Mouse (Mus musculus): ENCODE measurements around the gene Adcy1. TPM values are rescaled to one million over a fixed set of nuclear protein-coding genes. Genes with fewer than 3 reads are reported as not detected.

The Adcy1 gene
- total RNA-seq, 2 experiments from 2014 or later: 9.8 to 11.3 TPM

GRCm38 (mm10) chr11:7068479-7069235 lies 5.4 kb downstream of the Adcy1 start:
- no peak for DNase-seq (ENCODE audit: low spot score in 2 of 2)

DNA sequence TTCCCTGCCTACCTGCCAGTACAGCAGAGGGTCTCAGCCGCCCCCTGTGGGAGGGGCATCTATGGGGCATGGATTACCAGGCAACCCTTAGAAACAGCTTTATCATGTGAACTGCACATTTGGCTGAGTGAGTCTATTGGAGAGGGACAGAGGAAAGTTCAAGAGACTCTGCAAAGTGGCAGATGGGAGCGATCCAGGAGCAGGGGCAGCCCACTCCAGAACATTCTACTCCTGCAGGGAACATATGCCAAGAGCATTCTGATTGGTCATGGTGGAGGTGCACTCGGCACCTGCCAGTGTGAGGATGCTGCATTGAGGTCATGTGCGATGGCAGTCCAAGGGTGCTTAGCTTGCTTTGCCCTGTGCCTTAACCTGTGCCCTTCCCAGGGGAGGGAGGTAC lies 6.5 kb downstream of the Adcy1 start:
- DNase-seq (ENCODE audit: low spot score in 2 of 2): no peak

DNA sequence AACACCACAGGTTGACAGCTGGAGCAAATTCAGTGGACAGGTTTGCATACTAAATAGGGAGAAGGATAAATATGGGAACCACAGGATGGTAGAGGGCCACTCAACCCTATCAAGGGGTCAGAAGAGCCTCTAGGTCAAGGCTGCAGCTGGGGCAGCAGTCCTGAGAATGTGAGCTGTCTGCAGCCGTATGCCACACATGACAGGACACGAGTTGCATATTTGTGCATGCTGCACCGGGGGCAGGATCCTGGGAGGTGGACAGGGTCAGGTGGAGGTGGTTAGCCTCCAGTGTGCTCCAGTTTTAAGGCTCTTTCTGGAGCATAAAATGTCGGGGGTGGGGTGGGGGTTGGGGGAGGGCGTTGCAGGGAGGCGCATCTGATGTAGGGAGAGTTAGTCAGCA lies 8.3 kb downstream of the Adcy1 start:
- no peak for DNase-seq (ENCODE audit: low spot score in 2 of 2)

GRCm38 (mm10) chr11:7073556-7073955 lies 10.3 kb downstream of the Adcy1 start:
- DNase-seq (ENCODE audit: low spot score in 2 of 2): no peak

DNA sequence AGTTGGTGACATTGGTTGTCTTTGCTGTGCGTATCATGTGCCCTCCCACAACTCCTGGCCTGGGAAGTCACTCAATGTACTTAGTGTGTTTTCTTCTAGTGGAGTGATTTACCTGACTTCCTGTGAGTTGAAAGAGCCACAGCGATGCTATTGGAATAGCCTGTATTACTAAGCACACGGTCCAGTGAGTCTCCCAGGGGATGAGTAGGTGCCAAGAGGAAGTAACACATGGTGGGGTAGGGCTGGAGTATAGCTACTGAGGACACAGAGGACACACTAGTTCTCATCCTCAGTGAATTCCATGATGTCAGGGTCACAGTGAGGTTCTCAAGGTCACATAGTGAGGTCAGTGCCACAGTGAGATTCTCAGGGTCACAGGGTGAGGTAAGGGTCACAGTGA lies 13.2 kb downstream of the Adcy1 start:
- no peak for DNase-seq (ENCODE audit: low spot score in 2 of 2)

DNA sequence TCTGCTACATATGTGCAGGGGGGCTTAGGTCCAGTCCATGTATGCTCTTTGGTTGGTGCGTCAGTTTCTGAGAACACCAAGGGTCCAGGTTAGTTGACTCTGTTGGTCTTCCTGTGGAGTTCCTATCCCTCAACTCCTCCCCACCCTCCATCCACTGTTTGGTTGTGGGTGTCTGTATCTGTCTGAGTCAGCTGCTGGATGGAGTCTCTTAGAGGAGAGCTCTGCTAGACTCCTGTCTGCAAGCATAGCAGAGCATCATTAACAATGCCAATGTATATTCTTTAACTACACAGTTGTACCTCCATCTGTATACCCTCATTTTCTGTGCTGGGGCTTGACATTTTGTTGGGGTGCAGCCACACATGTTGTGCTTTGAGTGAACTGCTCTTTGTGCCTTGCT lies 18.6 kb downstream of the Adcy1 start:
- no peak for DNase-seq (ENCODE audit: low spot score in 2 of 2)

GRCm38 (mm10) chr11:7083911-7084310 lies 20.6 kb downstream of the Adcy1 start:
- no peak for DNase-seq (ENCODE audit: low spot score in 2 of 2)

GRCm38 (mm10) chr11:7085184-7085583 lies 21.9 kb downstream of the Adcy1 start:
- DNase-seq (ENCODE audit: low spot score in 2 of 2): no peak

DNA sequence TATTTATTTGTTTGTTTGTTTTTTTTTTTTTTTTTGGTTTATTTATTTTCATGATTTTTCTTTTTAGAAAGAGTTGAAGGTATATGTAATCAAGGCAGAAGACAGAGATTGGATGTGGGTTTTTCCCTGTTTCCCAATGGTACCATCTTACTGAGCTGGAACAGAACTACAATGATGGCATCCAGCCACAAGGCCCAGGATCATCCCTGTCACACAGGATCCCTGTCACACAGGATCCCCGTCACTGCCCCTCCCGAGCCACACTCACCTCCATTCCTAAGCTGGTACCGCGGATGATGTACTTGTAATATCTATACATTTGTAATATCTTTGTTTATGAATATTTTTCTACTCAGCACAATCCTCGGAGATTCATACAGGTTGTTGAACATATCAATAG lies 27.8 kb downstream of the Adcy1 start:
- no peak for DNase-seq (ENCODE audit: low spot score in 2 of 2)

- DNase-seq (ENCODE audit: low spot score in 2 of 2): no peak
Measured at GRCm38 (mm10) chr11:7094844-7095243, 31.6 kb downstream of the Adcy1 start.

GRCm38 (mm10) chr11:7101674-7102073 lies 38.4 kb downstream of the Adcy1 start:
- DNase-seq (ENCODE audit: low spot score in 2 of 2): no peak

- DNase-seq (ENCODE audit: low spot score in 2 of 2): no peak
Measured at GRCm38 (mm10) chr11:7102256-7103194, 39.2 kb downstream of the Adcy1 start.

GRCm38 (mm10) chr11:7105337-7105736 lies 42.0 kb downstream of the Adcy1 start:
- DNase-seq (ENCODE audit: low spot score in 2 of 2): no peak

DNA sequence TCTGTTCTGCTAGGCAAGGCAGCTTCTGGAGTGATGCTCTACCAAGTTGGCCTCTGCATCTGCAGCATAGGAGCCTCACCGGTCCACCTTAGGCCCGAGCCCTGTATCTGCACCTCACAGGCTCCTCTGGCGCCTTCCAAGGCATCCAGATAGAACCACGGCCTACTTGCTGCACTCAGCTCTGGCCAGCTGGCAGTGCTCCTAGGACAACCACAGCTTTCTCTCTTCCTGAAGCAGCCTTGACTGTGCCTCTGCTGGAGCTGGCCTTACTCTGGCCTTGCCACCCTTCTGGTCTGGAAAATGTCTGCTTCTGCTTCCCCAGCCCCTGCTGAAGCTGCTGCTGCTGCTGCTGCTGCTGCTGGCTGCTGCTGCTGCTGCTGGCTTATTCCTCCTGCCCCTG lies 45.8 kb downstream of the Adcy1 start:
- no peak for DNase-seq (ENCODE audit: low spot score in 2 of 2)

- DNase-seq (ENCODE audit: low spot score in 2 of 2): no peak
Measured at GRCm38 (mm10) chr11:7113046-7113445, 49.8 kb downstream of the Adcy1 start.

DNA sequence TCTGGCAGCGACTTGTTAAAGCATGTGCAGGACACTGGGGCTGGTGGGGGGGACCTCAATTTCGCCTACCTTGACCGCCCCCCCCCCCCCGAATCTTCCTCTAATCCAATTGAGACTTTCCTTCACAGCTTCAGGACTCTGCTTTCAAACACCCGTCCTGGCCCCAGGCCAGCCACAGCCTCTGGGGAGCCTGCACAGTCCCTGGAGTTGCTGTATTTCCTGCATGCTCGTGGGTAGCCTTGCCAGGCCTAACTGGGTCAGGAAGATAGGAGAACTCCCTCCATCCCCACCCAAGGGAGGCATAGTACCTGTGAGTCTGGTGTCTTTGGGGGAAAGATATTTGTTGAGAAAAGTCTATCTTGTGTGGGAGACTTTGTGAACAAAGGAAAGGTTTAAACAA lies 50.4 kb downstream of the Adcy1 start:
- no peak for DNase-seq (ENCODE audit: low spot score in 2 of 2)

GRCm38 (mm10) chr11:7114312-7114711 lies 51.0 kb downstream of the Adcy1 start:
- no peak for DNase-seq (ENCODE audit: low spot score in 2 of 2)

- no peak for DNase-seq (ENCODE audit: low spot score in 2 of 2)
Measured at GRCm38 (mm10) chr11:7116647-7117046, 53.4 kb downstream of the Adcy1 start.

- no peak for DNase-seq (ENCODE audit: low spot score in 2 of 2)
Measured at GRCm38 (mm10) chr11:7129319-7130051, 66.2 kb downstream of the Adcy1 start.

DNA sequence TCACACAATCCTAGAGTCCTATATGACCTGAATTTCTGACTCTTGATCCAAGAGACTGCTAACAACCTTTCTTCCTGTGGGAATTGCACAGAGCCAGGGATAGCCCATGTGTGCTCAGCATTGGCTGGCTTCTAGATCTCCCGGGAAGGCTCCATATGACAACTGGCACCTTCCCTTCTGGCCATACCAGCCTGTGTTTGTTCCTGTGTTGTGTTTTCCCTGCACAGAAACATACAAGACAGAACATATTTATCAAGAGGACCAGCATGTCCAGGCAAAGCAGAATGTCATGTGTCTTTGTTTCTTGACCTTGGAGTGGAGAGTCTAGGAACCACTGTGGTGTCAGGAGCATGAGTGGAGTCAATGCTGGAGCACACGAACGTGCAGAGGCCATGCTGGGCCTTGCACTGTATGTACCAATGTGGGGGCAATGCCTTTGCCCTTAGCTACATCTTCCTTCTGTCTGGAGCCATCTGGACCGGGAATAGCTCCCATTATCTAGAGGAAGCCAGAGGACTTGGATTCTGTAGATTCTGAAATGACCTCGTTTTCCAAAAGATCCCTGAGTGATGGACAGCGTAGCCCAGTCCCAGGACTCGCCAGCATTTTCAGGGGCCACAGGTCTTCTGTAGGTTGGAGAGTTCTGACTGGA lies 69.6 kb downstream of the Adcy1 start:
- no peak for DNase-seq (ENCODE audit: low spot score in 2 of 2)

DNA sequence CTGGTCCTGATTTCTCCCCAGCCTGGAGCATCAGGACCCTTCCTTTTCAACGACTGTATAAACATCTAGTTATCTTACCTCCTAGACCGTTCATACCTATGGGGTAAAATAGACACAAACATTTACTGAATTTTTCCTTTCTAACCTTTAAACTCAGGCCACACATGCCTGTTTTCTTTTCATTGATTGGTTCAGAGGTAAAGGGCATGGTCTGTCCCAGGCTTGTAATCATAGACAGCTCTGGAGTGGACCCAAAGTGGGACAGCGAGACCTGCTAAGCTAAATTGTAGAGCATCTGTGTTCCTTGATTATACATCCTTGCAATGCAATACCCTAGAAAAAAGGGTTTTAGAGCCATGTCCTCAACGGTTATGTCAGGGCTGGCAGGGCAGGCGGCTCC lies 70.4 kb downstream of the Adcy1 start:
- DNase-seq (ENCODE audit: low spot score in 2 of 2): no peak

All from adrenal gland, postnatal 4 days (tissue).